Mouse (Mus musculus) megakaryocyte, embryonic 14.5 days (primary cell): ENCODE data around the gene Selplg.

Experiments used
- FLI1 ChIP-seq: IDR thresholded peaks from 2 replicates; pipeline ENCODE4 v1.6.1; 2012; ENCODE audit warnings: low read length, inconsistent platforms, mixed read lengths
- GATA1 ChIP-seq: IDR thresholded peaks from 3 replicates; pipeline ENCODE4 v1.6.1; 2012; ENCODE audit warnings: mixed read lengths, low read length, inconsistent platforms, borderline replicate concordance

DNA sequence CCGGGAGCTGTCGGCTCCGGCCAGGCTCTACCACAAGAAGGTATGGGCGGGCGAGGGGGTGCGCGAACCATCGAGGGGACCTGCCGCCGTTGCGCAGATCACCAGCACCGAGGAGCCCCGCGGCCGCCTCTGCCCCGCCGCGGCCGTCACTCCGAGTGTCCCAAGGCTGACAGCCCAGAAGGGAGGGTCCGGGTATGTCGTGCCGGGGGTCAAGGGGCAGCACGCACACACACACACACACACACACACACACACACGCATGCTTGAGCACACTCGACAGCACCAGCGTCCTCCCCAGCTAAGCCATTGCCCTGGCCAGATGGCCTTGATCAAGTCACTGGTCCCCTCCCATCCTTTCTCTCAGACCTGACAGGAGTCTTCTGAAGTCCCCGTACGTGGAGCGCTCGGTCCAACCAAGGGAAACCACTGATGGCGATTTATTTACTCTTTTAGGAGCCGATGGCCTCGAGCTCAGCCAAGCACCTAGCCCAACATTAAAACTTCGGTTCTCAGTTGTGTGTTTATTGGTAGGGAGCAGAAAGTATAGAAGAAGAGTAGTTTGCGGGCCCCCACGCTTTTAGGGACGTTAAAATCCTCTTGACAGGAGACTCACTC, 59.4 kb downstream of the Selplg start:
- TF ChIP-seq GATA1 (no peak), FLI1 (no peak)
